Mouse (Mus musculus) cerebellum, adult 8-10 months (tissue): ENCODE measurements around the gene Mrln.

Experiments
- DNase-seq: peaks from one replicate; pipeline ENCODE4 v3.0.0; 2022

Mrln gene

GRCm38 (mm10) chr10:70257029-70257428, 52.6 kb downstream of the Mrln start:
- no peak for DNase-seq

GRCm38 (mm10) chr10:70260904-70261303, 56.4 kb downstream of the Mrln start:
- DNase-seq: no peak

- no peak for DNase-seq
These were observed 57.6 kb downstream of the Mrln start for GRCm38 (mm10) chr10:70262051-70262450.

GRCm38 (mm10) chr10:70263681-70264189, 59.3 kb downstream of the Mrln start:
- DNase-seq: no peak

- no peak for DNase-seq
These were observed 60.0 kb downstream of the Mrln start for GRCm38 (mm10) chr10:70264337-70265036.

- no peak for DNase-seq
These were observed 62.0 kb downstream of the Mrln start for GRCm38 (mm10) chr10:70266501-70266900.

GRCm38 (mm10) chr10:70268581-70269446, 64.3 kb downstream of the Mrln start:
- no peak for DNase-seq
